Mouse (Mus musculus): ENCODE measurements at regions not wholly inside any gene's neighbourhood (a gene's known extent, or its start where the extent isn't known, plus 50 kb on each side); places are given as distances from the start of the nearest gene placed in this dataset.

DNA sequence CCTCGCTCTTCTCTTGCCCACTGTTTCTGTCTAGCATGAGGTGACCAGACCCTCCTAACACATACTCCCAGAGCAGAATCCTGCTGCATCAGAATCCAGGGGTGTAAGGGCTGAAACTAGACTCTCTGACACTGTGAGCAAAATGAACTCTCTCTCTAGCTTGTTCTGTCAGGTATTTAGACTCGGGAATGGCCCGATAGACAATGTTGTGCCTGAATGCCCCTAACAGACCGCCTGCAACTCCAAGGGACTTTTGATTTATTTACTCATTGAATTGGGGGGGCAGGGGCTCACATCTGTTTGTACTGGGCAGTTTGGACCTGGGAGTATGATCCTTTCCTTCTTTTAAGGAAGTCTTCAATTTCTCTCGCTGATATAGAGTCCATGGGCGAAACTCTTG, 469.3 kb upstream of the Trpc7 start:
- Histone ChIP-seq H3K4me3 (replicated peaks) (no peak overlapping the region), H3K9ac (replicated peaks) (no peak overlapping the region), H3K4me2 (no peak overlapping the region), H3K27ac (replicated peaks) (no peak overlapping the region), H3K36me3 (no peaks in the 10 kb centered on the region), H3K9me3 (replicated peaks) (no peaks in the 10 kb centered on the region), H3K27me3 (replicated peaks) (no peaks in the 10 kb centered on the region), H3K4me1 (no peaks in the 10 kb centered on the region)
- no peak for ATAC-seq (ENCODE audit: low FRiP score)
- WGBS: 83% methylated on average over 6 of the region's 6 CpGs

- H3K4me3 ChIP-seq (replicated peaks): no peak overlapping the region
- no peaks in the 10 kb centered on the region for H3K4me1 ChIP-seq
- WGBS: 95% methylated on average over 2 of the region's 2 CpGs
These were observed 468.6 kb upstream of the Trpc7 start for GRCm38 (mm10) chr13:57364396-57364795.

GRCm38 (mm10) chr13:57362563-57362962, 466.8 kb upstream of the Trpc7 start:
- no peak for ATAC-seq (ENCODE audit: low FRiP score)
- 11% methylated on average over 6 of the region's 6 CpGs for WGBS
- Histone ChIP-seq H3K27ac (replicated peaks) (no peak overlapping the region), H3K9ac (replicated peaks) (no peak overlapping the region), H3K36me3 (no peaks in the 10 kb centered on the region), H3K4me1 (no peaks in the 10 kb centered on the region), H3K4me2 (no peak overlapping the region), H3K9me3 (replicated peaks) (no peaks in the 10 kb centered on the region), H3K4me3 (replicated peaks) (no peak overlapping the region), H3K27me3 (replicated peaks) (no peaks in the 10 kb centered on the region)

More at GRCm38 (mm10) chr13:57364396-57364795, 468.6 kb upstream of the Trpc7 start:
- no peak overlapping the region for H3K4me2 ChIP-seq
- no peak overlapping the region for H3K27ac ChIP-seq (replicated peaks)
- H3K36me3 ChIP-seq: no peaks in the 10 kb centered on the region
- no peaks in the 10 kb centered on the region for H3K27me3 ChIP-seq (replicated peaks)
- H3K9me3 ChIP-seq (replicated peaks): no peaks in the 10 kb centered on the region
- no peak for ATAC-seq (ENCODE audit: low FRiP score)
- no peak overlapping the region for H3K9ac ChIP-seq (replicated peaks)

GRCm38 (mm10) chr13:57361286-57361685, 465.5 kb upstream of the Trpc7 start:
- WGBS: 82% methylated on average over 7 of the region's 7 CpGs

DNA sequence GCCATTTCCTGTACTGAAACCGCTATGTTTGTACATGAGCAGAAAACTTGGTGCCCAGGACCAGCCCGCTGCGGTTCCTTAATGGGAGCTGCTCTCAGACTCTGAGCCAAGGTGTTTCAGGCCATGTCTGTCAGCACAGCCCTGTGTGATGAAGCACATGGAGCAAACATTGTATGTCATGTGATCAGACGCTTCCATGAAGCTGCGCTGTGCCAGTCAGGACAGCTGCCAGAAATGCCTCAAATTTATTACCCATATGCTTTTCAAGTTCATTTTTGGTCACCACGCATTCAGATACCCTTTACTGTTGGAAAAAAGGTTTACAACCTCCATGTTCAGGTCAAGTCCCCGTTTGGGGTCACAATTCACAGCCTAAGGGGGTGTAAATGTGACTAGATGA, 458.8 kb upstream of the Trpc7 start:
- Histone ChIP-seq H3K27ac (replicated peaks) (no peak overlapping the region), H3K9ac (replicated peaks) (no peak overlapping the region), H3K27me3 (replicated peaks) (no peaks in the 10 kb centered on the region), H3K4me3 (replicated peaks) (no peak overlapping the region), H3K9me3 (replicated peaks) (no peaks in the 10 kb centered on the region), H3K36me3 (no peaks in the 10 kb centered on the region), H3K4me2 (no peak overlapping the region), H3K4me1 (peaks cover 8% of the 10 kb centered on the region; the same call in 1 of the 2 replicates)
- no peak for ATAC-seq (ENCODE audit: low FRiP score)
- WGBS: 76% methylated on average over 7 of the region's 7 CpGs

More at GRCm38 (mm10) chr13:57361286-57361685, 465.5 kb upstream of the Trpc7 start:
- Histone ChIP-seq H3K36me3 (no peaks in the 10 kb centered on the region), H3K4me2 (no peak overlapping the region), H3K4me1 (no peaks in the 10 kb centered on the region), H3K27ac (replicated peaks) (no peak overlapping the region), H3K27me3 (replicated peaks) (no peaks in the 10 kb centered on the region), H3K9me3 (replicated peaks) (no peaks in the 10 kb centered on the region), H3K9ac (replicated peaks) (no peak overlapping the region), H3K4me3 (replicated peaks) (no peak overlapping the region)
- no peak for ATAC-seq (ENCODE audit: low FRiP score)

DNA sequence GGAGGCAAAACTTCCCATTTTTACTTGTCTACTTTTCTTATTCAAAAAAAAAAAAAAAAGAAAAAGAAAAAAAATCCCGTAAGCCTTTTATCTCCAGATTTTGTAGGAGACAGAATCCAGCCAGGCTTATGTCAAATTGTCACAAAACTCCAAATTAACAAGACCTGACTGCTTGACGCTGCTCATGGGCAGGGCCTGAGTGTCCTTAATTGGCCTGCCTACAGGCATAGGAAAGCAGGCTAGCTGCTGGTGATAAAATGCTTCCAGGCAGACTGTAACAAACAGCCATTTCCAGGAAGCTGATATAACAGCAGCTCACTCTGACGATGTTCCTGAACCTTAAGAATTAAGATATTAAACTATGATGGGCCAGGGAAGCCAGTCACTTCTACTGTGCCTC, 458.2 kb upstream of the Trpc7 start:
- H3K4me3 ChIP-seq (replicated peaks): no peak overlapping the region
- WGBS: 61% methylated on average over 3 of the region's 3 CpGs
- H3K27ac ChIP-seq (replicated peaks): no peak overlapping the region
- no peaks in the 10 kb centered on the region for H3K36me3 ChIP-seq
- no peak overlapping the region for H3K4me2 ChIP-seq
- H3K4me1 ChIP-seq: peaks cover 8% of the 10 kb centered on the region; the same call in 1 of the 2 replicates
- no peak overlapping the region for H3K9ac ChIP-seq (replicated peaks)
- no peaks in the 10 kb centered on the region for H3K27me3 ChIP-seq (replicated peaks)
- no peaks in the 10 kb centered on the region for H3K9me3 ChIP-seq (replicated peaks)
- ATAC-seq (ENCODE audit: low FRiP score): no peak

GRCm38 (mm10) chr13:57350828-57351227, 455.0 kb upstream of the Trpc7 start:
- 85% methylated on average over 2 of the region's 2 CpGs for WGBS

GRCm38 (mm10) chr13:57338676-57339075, 442.9 kb upstream of the Trpc7 start:
- H3K4me2 ChIP-seq: no peak overlapping the region
- H3K9ac ChIP-seq (replicated peaks): no peak overlapping the region
- no peaks in the 10 kb centered on the region for H3K36me3 ChIP-seq
- ATAC-seq (ENCODE audit: low FRiP score): no peak
- no peaks in the 10 kb centered on the region for H3K9me3 ChIP-seq (replicated peaks)
- peaks cover 10% of the 10 kb centered on the region for H3K4me1 ChIP-seq
- H3K4me3 ChIP-seq (replicated peaks): no peak overlapping the region
- no peaks in the 10 kb centered on the region for H3K27me3 ChIP-seq (replicated peaks)
- 48% methylated on average over 6 of the region's 6 CpGs for WGBS
- H3K27ac ChIP-seq (replicated peaks): no peak overlapping the region

More at GRCm38 (mm10) chr13:57350828-57351227, 455.0 kb upstream of the Trpc7 start:
- Histone ChIP-seq H3K4me1 (peaks cover 8% of the 10 kb centered on the region; the same call in 1 of the 2 replicates), H3K36me3 (no peaks in the 10 kb centered on the region), H3K9me3 (replicated peaks) (no peaks in the 10 kb centered on the region), H3K4me3 (replicated peaks) (no peak overlapping the region), H3K27me3 (replicated peaks) (no peaks in the 10 kb centered on the region), H3K9ac (replicated peaks) (no peak overlapping the region), H3K27ac (replicated peaks) (no peak overlapping the region), H3K4me2 (no peak overlapping the region)
- no peak for ATAC-seq (ENCODE audit: low FRiP score)

GRCm38 (mm10) chr13:57336596-57336995, 440.8 kb upstream of the Trpc7 start:
- no peak overlapping the region for H3K27ac ChIP-seq (replicated peaks)
- H3K9me3 ChIP-seq (replicated peaks): no peaks in the 10 kb centered on the region
- 85% methylated on average over 8 of the region's 8 CpGs for WGBS
- H3K4me2 ChIP-seq: no peak overlapping the region
- H3K27me3 ChIP-seq (replicated peaks): no peaks in the 10 kb centered on the region
- H3K36me3 ChIP-seq: no peaks in the 10 kb centered on the region
- H3K4me1 ChIP-seq: peaks cover 10% of the 10 kb centered on the region
- H3K9ac ChIP-seq (replicated peaks): no peak overlapping the region
- ATAC-seq (ENCODE audit: low FRiP score): no peak
- no peak overlapping the region for H3K4me3 ChIP-seq (replicated peaks)

- Histone ChIP-seq H3K36me3 (no peaks in the 10 kb centered on the region), H3K9ac (replicated peaks) (no peak overlapping the region), H3K4me2 (no peak overlapping the region), H3K27ac (replicated peaks) (no peak overlapping the region), H3K4me1 (peaks cover 7% of the 10 kb centered on the region; the same call in 1 of the 2 replicates), H3K9me3 (replicated peaks) (no peaks in the 10 kb centered on the region), H3K27me3 (replicated peaks) (no peaks in the 10 kb centered on the region), H3K4me3 (replicated peaks) (no peak overlapping the region)
- 85% methylated on average over 5 of the region's 5 CpGs for WGBS
- no peak for ATAC-seq (ENCODE audit: low FRiP score)
These were observed 437.2 kb upstream of the Trpc7 start for GRCm38 (mm10) chr13:57332976-57333375.

DNA sequence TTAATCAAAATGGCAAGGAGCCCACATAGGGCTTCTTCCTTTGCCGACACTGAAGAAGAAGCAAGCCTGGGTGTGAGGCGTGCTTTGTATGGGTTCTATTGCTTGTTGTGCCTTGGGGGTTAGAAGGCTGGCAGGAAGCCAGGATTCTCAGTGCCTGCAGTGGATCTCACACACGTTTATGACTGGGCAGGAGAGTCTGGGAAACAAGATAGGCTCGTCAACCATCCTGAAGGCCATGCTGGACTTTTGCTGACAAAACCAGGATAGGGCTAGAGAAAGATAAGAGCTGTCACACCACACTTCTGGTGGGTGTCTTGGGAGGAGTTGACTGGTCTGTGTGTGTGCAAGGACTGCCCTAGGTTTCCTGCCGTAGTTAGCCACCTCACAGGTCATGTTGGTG, 436.1 kb upstream of the Trpc7 start:
- no peak for ATAC-seq (ENCODE audit: low FRiP score)
- H3K36me3 ChIP-seq: no peaks in the 10 kb centered on the region
- 34% methylated on average over 5 of the region's 5 CpGs for WGBS

GRCm38 (mm10) chr13:57325306-57325925, 429.6 kb upstream of the Trpc7 start:
- Histone ChIP-seq H3K36me3 (no peaks in the 10 kb centered on the region), H3K4me2 (no peak overlapping the region), H3K4me1 (peaks cover 3% of the 10 kb centered on the region; the same call in 1 of the 2 replicates), H3K27me3 (replicated peaks) (no peaks in the 10 kb centered on the region), H3K4me3 (replicated peaks) (no peak overlapping the region), H3K9me3 (replicated peaks) (no peaks in the 10 kb centered on the region), H3K27ac (replicated peaks) (no peak overlapping the region), H3K9ac (replicated peaks) (no peak overlapping the region)
- WGBS: 76% methylated on average over 6 of the region's 6 CpGs
- no peak for ATAC-seq (ENCODE audit: low FRiP score)

More for the DNA sequence above, 436.1 kb upstream of the Trpc7 start:
- H3K9ac ChIP-seq (replicated peaks): no peak overlapping the region
- no peak overlapping the region for H3K4me3 ChIP-seq (replicated peaks)
- no peak overlapping the region for H3K27ac ChIP-seq (replicated peaks)
- H3K9me3 ChIP-seq (replicated peaks): no peaks in the 10 kb centered on the region
- peaks cover 4% of the 10 kb centered on the region; the same call in 1 of the 2 replicates for H3K4me1 ChIP-seq
- no peaks in the 10 kb centered on the region for H3K27me3 ChIP-seq (replicated peaks)
- no peak overlapping the region for H3K4me2 ChIP-seq
